Mouse (Mus musculus) midbrain, embryonic 15.5 days (tissue): ENCODE data around the gene Bet1l. TPM values are rescaled to one million over a fixed set of nuclear protein-coding genes. Genes with fewer than 3 reads are reported as not detected.

ENCODE experiments used
- ATAC-seq: fragments of 200-750 bp; cut with Nextera tagmentation; replicated peaks from 2 replicates; pipeline ENCODE4 v1.8.0; 2017; ENCODE audit warnings: moderate TSS enrichment
- H3K27ac ChIP-seq: fragments of 300-500 bp; sonication (generic); 2 replicates; pipeline ENCODE4 v1.5.1; 2015; ENCODE audit warnings: mild to moderate bottlenecking, inconsistent platforms
- H3K27me3 ChIP-seq: fragments of 300-500 bp; sonication (generic); replicated peaks from 2 replicates; pipeline ENCODE4 v1.6.1; 2015; ENCODE audit warnings: inconsistent platforms
- H3K36me3 ChIP-seq: fragments of 300-500 bp; sonication (generic); replicated peaks from 2 replicates; pipeline ENCODE4 v1.6.1; 2015; ENCODE audit warnings: inconsistent platforms
- H3K4me1 ChIP-seq: fragments of 300-500 bp; sonication (generic); 2 replicates; pipeline ENCODE4 v1.6.1; 2015; ENCODE audit warnings: inconsistent platforms
- H3K4me2 ChIP-seq: fragments of 300-500 bp; sonication (generic); 2 replicates; pipeline ENCODE4 v1.6.1; 2015; ENCODE audit warnings: inconsistent platforms, mild to moderate bottlenecking, moderate library complexity
- H3K4me3 ChIP-seq: fragments of 300-500 bp; sonication (generic); 2 replicates; pipeline ENCODE4 v1.5.1; 2015; ENCODE audit warnings: mild to moderate bottlenecking, inconsistent platforms
- H3K9ac ChIP-seq: fragments of 300-500 bp; sonication (generic); 2 replicates; pipeline ENCODE4 v1.6.1; 2015; ENCODE audit warnings: mild to moderate bottlenecking, inconsistent platforms
- H3K9me3 ChIP-seq: fragments of 300-500 bp; sonication (generic); 2 replicates; pipeline ENCODE4 v1.6.1; 2016; ENCODE audit warnings: inconsistent platforms
- WGBS: fragments of 180-500 bp; shearing (Covaris S2); methylation state at CpG from one replicate; pipeline ENCODE4 v1.1.7; 2015; ENCODE audit warnings: mixed read lengths; 5-methylcytosine and 5-hydroxymethylcytosine counted together
- polyA plus RNA-seq: library from polyadenylated mRNA; unstranded; fragments of >200 nt; fragmentation: Nextera tagmentation; extraction: Ambion mirVana; gene quantifications from 2 replicates; pipeline ENCODE4 v1.2.1, GENCODE M21; 2015

The Bet1l gene
- polyA plus RNA-seq, 1 experiment from 2014 or later = 46.2 TPM

DNA sequence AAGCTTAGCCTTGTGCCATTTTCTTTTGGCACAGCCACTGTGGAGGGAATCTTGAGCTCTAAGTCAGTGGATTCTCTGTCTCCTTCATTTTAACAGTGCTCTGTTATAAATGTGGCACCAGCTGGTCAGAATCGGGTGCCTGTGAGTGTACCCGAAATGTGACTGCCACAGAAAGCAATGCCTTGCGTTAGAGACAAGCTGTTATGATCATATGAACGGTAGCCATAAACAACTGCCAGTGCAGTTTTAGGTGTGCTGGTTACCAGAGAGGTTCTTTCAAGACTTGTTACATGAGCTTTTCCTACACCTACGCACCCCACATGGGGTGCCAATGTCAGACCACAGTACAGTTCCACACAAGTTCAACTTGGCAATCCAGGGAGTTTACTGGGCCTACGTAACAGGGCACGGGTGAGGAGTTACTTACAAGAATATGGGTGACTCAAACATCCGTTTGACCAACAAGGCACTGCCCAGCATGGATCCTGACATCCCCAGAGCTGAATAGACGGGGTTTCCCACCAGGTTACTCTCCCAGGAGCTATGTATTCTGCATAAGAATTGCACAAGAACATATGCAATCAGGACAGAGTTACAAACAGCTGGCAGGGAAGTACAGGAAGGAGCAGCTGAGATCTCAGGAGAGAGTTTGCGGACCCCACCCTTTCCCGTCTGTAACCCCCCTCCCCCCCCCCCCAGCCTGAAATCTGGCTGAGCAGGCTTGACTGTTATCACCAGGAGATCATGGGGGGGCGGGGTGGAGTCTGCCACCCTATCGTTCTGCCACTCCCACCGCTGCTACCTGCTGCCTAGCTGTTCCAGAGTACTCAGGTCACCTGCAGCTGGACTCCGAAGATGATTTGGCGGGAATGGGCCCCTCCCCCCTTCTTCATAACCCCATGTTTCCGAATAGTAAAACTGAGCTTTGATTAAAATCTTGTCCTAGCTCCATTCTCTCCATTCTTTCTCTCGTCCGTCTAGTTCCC lies 16.3 kb downstream of the Bet1l start:
- WGBS = 39% methylated on average over 19 of the region's 19 CpGs
- Histone ChIP-seq H3K4me3 (no peak overlapping the region), H3K4me2 (no peak overlapping the region), H3K4me1 (no peaks in the 10 kb centered on the region), H3K36me3 (no peaks in the 10 kb centered on the region), H3K9me3 (no peaks in the 10 kb centered on the region), H3K27ac (no peak overlapping the region), H3K27me3 (peaks cover 19% of the 10 kb centered on the region), H3K9ac (no peak overlapping the region)
- ATAC-seq = no peak

DNA sequence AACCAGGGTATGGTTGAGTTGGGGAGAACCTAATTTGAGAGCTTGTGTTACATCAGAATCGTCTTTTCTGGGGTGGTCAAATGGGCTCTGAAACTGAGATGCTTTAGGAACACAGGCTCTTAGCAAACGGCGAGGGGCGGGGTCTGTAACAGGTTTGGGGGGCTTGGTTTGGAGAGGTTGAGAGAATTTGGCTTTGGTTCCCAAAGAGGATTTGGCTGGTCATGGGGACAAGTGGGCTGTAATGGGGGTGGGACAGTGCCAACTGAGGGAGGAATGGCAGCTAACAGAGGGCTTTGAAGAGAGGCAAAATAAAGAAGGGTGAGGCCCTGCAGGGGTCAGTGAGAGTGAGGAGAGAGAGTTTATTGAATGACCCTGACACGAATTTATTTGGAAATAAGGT lies 17.8 kb downstream of the Bet1l start:
- Histone ChIP-seq H3K4me2 (no peak overlapping the region), H3K27me3 (peaks cover 16% of the 10 kb centered on the region), H3K9me3 (no peaks in the 10 kb centered on the region), H3K27ac (no peak overlapping the region), H3K4me1 (no peaks in the 10 kb centered on the region), H3K4me3 (no peak overlapping the region), H3K9ac (no peak overlapping the region), H3K36me3 (no peaks in the 10 kb centered on the region)
- WGBS = 63% methylated on average over 5 of the region's 5 CpGs
- no peak for ATAC-seq

DNA sequence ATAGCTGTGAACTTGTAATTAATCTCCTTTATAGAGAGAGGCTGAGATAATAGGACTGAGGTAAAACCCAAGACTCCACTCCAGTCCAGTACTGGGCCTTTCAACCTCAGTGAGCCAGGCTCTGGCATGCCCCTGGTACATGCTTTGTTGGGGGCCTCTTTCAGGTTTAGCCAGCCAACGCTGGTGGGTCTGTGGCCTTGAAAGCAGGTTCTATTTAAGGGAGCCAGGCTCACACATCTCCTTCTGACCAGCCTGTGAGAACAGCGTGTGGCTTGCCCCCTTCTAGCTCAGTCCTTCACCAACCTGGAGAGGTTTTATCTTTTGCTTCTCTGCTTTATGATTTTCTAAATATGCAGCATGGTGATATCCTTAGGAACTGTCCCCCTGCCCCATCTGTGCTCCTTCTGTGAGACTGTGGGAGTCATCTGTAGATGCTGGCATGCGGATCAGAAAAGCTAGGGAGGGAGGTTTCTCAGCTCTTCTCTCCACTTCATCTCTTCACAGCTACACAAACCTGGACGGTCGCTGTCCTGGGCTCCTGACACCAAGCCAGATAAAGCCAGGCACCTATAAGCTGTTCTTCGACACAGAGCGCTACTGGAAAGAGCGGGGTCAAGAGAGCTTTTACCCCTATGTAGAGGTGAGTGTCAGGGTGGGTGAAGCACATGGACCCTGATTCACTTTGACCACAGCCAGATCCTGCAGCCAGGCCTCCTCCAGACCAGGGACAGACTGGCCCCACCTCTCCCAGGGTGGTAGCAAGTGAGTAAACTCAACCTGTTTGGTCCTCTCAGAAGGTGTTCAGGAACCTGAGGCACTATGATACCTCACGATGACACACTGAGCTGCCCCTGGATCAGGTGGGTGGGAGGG lies 20.9 kb downstream of the Bet1l start:
- no peak overlapping the region for H3K27ac ChIP-seq
- H3K9ac ChIP-seq = no peak overlapping the region
- 86% methylated on average over 9 of the region's 9 CpGs for WGBS
- H3K4me1 ChIP-seq = no peaks in the 10 kb centered on the region
- H3K4me3 ChIP-seq = no peak overlapping the region
- H3K27me3 ChIP-seq = 0 out of 2 replicates have a peak, but pooled peaks cover 7% of the 10 kb centered on the region
- no peak overlapping the region for H3K4me2 ChIP-seq
- no peak for ATAC-seq
- no peaks in the 10 kb centered on the region for H3K36me3 ChIP-seq
- H3K9me3 ChIP-seq = no peaks in the 10 kb centered on the region

DNA sequence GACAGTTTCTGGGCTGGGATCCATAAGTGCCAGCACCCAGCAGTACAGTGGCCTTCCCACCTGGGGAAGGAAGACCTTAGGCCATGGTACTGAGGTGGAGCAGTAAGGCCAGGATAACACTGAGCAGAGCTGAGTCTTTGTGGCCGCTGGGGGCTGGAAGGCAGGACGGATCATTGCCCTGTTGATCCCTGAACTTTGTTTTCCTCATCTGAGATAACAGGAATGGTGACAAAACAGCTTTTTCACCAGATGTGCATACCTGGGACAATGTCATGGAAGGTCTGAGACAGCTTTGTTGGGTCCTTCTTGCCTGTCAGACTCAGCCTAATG lies 21.7 kb downstream of the Bet1l start:
- Histone ChIP-seq H3K27me3 (0 out of 2 replicates have a peak, but pooled peaks cover 3% of the 10 kb centered on the region), H3K9me3 (no peaks in the 10 kb centered on the region), H3K4me1 (no peaks in the 10 kb centered on the region), H3K36me3 (no peaks in the 10 kb centered on the region), H3K4me3 (no peak overlapping the region), H3K27ac (no peak overlapping the region), H3K9ac (no peak overlapping the region), H3K4me2 (no peak overlapping the region)
- 83% methylated on average over 2 of the region's 2 CpGs for WGBS
- ATAC-seq = no peak

DNA sequence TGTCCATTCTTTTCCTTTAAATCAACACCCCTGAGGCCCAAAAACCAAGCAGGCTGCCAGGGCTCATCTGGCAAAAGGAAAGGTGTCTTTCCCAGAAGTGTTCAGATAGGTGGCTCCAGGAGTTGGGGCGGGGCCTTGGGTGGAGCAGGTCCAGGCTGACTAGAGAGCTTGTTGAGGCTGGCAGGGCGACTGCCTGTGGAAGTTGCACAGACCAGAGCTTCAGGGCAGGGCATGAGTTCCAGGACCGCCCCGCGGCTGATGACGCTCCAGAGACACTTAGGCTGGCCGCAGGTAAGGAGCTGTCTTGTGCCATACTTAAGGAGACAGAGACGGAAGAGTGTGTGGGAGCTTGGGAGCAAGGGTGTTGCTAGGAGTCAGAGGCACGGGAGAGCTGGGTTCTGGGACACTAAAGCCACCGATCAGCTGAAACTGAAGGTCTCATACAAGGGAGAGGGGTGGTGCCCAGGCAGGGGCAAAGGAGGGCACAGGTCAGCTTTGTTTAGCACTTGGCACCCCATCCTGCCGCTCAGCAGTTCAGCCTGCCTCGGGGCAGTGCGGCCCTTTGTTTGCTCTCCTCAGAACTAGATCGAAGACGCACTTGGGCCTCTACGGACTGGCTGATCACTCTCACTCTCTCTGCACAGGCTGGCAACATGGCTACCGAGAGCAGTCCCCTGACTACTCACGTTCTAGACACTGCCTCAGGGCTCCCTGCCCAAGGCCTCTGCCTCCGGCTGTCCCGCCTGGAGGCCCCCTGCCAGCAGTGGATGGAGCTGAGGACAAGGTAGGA lies 22.2 kb downstream of the Bet1l start, which contains the start of gene Urah:
TSS of gene Urah (plus strand) at position 51 of the 790 bp plus-strand sequence.
- H3K9ac ChIP-seq = no peak within 1 kb of the TSS
- H3K9me3 ChIP-seq = no peaks in the 10 kb centered on the region
- 0 out of 2 replicates have a peak, but pooled peaks cover 3% of the 10 kb centered on the region for H3K27me3 ChIP-seq
- no peaks in the 10 kb centered on the region for H3K4me1 ChIP-seq
- H3K4me2 ChIP-seq = no peak within 1 kb of the TSS
- ATAC-seq = no peak
- no peak within 1 kb of the TSS for H3K27ac ChIP-seq
- WGBS = 47% methylated on average over 20 of the region's 20 CpGs
- no peaks in the 10 kb centered on the region for H3K36me3 ChIP-seq
- H3K4me3 ChIP-seq = no peak within 1 kb of the TSS

DNA sequence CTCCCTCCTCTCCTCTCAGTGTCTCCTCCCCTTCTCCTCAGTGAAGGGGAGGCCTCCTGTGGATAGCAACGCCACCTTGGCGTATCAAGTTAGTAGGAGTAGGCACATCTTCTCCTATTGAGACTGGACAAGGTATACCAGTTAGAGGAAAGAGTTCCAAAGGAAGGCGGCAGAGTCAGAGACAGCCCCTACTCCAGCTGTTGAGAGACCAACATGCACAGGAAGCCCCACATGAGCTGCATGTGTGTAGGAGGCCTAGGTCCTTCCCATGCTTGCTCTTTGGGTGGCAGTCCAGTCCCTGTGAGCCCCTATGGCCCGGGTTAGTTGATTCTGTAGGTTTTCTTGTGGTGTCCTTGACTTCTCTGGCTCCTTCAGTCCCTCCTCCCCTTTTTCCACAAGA lies 24.0 kb downstream of the Bet1l start:
- H3K9me3 ChIP-seq = no peaks in the 10 kb centered on the region
- no peak overlapping the region for H3K4me3 ChIP-seq
- no peaks in the 10 kb centered on the region for H3K36me3 ChIP-seq
- ATAC-seq = no peak
- H3K27ac ChIP-seq = no peak overlapping the region
- 88% methylated on average over 4 of the region's 4 CpGs for WGBS
- no peak overlapping the region for H3K4me2 ChIP-seq
- no peaks in the 10 kb centered on the region for H3K4me1 ChIP-seq
- H3K9ac ChIP-seq = no peak overlapping the region
- 0 out of 2 replicates have a peak, but pooled peaks cover 3% of the 10 kb centered on the region for H3K27me3 ChIP-seq

DNA sequence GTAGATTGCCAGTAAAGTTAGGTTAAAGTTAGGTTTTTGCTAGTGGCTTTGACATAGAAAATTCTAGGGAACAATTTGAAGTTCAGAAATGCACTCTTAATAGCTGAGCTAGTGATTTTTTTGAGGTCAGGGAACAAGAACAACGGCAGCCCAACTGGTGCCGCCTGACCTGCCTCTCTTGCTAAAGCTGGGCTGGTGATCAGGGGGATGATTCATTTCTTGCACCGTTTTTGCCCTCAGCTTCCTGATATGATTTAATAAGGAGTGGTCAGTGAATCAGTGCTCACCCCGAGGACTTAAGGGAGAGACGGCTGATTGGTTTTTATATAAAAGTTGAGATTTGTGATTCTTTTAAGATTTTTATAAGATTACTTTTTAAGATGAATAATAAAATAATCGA lies 25.9 kb downstream of the Bet1l start:
- H3K36me3 ChIP-seq = no peaks in the 10 kb centered on the region
- 77% methylated on average over 6 of the region's 6 CpGs for WGBS
- no peaks in the 10 kb centered on the region for H3K27me3 ChIP-seq
- H3K27ac ChIP-seq = no peak overlapping the region
- H3K4me2 ChIP-seq = no peak overlapping the region
- no peaks in the 10 kb centered on the region for H3K4me1 ChIP-seq
- no peak overlapping the region for H3K9ac ChIP-seq
- H3K4me3 ChIP-seq = no peak overlapping the region
- H3K9me3 ChIP-seq = no peaks in the 10 kb centered on the region
- ATAC-seq = no peak

DNA sequence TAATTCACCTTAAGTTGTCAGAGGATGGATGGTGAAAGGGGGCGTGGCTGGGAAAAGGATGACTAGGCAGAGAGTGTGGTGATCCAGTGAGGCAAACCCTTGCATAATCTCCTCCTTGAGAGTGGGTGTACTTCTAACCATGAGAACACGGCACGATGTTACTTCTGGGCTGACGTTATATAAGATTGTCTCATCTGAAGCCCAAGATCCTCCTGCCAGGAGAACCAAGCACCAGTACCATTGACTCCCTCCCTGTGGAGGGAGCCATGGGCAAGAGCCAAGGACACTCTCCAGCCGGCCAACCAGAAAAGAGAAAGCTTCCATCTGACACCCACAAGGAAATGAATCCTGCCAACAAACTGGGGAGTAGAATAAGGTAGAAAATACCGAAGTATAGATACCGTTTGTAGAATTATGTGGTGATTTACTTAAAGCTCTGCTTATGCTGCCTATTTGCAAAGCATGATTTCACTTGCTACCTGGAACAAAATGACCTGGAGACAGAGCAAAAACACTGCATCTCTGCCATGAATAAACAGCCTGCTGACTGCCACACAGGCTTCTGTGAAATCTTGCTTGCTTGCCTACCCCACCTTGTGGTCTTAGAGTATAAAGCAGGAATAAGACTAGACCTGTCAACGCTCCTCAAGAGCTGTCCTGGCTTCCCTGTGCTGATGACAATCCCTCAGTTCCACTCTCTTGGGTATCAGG lies 29.1 kb downstream of the Bet1l start:
- 35% methylated on average over 8 of the region's 8 CpGs for WGBS
- H3K27me3 ChIP-seq = no peaks in the 10 kb centered on the region
- H3K4me3 ChIP-seq = no peak overlapping the region
- no peaks in the 10 kb centered on the region for H3K4me1 ChIP-seq
- no peak for ATAC-seq
- no peaks in the 10 kb centered on the region for H3K36me3 ChIP-seq
- H3K9me3 ChIP-seq = no peaks in the 10 kb centered on the region
- H3K9ac ChIP-seq = 0 out of 2 replicates have a peak overlapping the region, but pooled peaks have one; percentile 20
- H3K4me2 ChIP-seq = 0 out of 2 replicates have a peak overlapping the region, but pooled peaks have one; percentile 8
- 0 out of 2 replicates have a peak overlapping the region, but pooled peaks have one; percentile 15 for H3K27ac ChIP-seq

DNA sequence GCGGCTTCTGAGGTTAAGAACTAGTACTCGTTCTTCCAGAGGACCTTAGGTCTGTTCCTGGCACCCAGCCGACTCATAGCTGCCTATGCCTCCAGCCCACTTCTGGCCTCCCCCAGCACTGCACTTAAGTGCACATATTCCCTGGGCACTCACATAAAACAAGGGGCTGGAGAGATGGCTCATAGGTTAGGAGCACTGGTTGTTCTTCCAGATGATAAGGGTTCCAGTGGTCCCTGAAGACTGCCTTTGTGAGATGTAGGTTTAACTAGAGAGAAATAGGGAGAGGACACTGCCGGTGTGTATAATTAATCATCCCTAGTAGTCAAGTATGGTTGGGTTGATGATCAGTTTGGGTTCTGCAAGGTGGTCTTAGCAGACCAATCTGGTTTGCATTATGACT lies 34.6 kb downstream of the Bet1l start:
- no peak overlapping the region for H3K9ac ChIP-seq
- peaks cover 3% of the 10 kb centered on the region; the same call in 1 of the 2 replicates for H3K36me3 ChIP-seq
- WGBS = 91% methylated on average over 4 of the region's 4 CpGs
- H3K4me2 ChIP-seq = no peak overlapping the region
- no peaks in the 10 kb centered on the region for H3K9me3 ChIP-seq
- no peak for ATAC-seq
- H3K27me3 ChIP-seq = no peaks in the 10 kb centered on the region
- peaks cover 13% of the 10 kb centered on the region for H3K4me1 ChIP-seq
- H3K27ac ChIP-seq = no peak overlapping the region
- no peak overlapping the region for H3K4me3 ChIP-seq

DNA sequence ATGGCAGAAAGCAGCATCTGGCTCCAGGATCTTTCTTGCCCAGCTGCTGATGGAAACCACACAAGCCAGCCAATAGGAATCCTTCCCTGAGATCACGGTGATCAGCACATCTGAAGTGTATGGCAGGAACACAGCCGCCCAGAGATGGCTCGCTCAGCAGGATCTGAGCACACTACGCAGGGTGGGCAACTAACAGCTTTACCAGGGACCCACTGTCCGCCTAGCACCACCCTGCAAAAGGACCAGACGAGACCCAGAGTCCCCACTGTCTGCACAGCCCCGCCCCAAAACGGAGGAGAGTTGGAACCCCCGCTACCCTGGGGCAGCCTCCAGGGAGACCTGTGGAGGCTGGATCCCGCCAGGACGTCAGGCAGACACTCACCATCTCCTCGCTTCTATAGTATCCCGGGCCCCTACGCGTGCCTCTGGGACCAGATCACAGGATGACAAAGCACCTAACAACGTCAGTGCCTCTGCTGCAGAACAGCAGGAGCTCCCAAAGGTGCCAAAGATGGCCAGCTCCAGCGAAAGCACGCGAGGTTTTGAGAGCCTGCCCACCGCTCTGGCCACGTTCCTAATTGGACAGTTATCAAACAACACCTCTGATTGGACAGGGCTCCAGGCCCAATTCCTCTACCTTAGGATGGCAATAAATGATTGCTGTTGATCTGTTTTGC lies 35.6 kb downstream of the Bet1l start, which contains the start of gene Zfp941:
TSS of gene Zfp941 (minus strand) at position 526 of the 677 bp plus-strand sequence.
- 2% methylated on average over 21 of the region's 21 CpGs for WGBS
- H3K4me1 ChIP-seq = peaks cover 22% of the 10 kb centered on the region
- peak within 1 kb of the TSS; percentile 77 for H3K4me3 ChIP-seq
- peaks cover 3% of the 10 kb centered on the region; the same call in 1 of the 2 replicates for H3K36me3 ChIP-seq
- H3K27ac ChIP-seq = peak within 1 kb of the TSS; percentile 94
- peak within 1 kb of the TSS; percentile 72 for H3K9ac ChIP-seq
- peak; percentile 94 for ATAC-seq
- H3K9me3 ChIP-seq = no peaks in the 10 kb centered on the region
- H3K4me2 ChIP-seq = peak within 1 kb of the TSS; percentile 59
- no peaks in the 10 kb centered on the region for H3K27me3 ChIP-seq

DNA sequence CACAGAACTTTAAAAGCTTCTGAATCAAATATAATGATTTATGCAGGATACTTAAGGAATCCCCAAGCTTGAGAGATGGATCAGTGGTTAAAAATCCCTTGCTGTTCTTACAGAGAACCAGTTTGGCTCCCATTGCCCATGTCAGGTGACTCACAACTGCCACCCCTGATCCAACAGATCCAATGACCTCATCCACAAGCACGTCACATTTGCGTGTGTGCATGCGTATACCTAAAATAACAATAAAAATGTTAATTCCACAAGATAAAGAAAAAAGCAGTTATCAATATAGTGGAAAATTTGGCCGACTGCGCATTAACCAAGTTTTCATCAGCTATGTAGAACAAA lies 36.1 kb downstream of the Bet1l start:
- H3K4me1 ChIP-seq = peaks cover 22% of the 10 kb centered on the region

More for the DNA sequence above, 36.1 kb downstream of the Bet1l start:
- Histone ChIP-seq H3K27ac (peak overlapping the region; percentile 94), H3K9me3 (no peaks in the 10 kb centered on the region), H3K4me2 (peak overlapping the region; percentile 59), H3K27me3 (no peaks in the 10 kb centered on the region), H3K9ac (peak overlapping the region; percentile 72), H3K36me3 (peaks cover 3% of the 10 kb centered on the region; the same call in 1 of the 2 replicates), H3K4me3 (peak overlapping the region; percentile 77)
- ATAC-seq = peak; percentile 73
- 36% methylated on average over 5 of the region's 5 CpGs for WGBS
